Mouse (Mus musculus) hindbrain, embryonic 15.5 days (tissue): ENCODE results near the gene Slco1c1. TPM values are rescaled to one million over a fixed set of nuclear protein-coding genes. Genes with fewer than 3 reads are reported as not detected.

Experiments used
- ATAC-seq: fragments of 200-750 bp; cut with Nextera tagmentation; 2 replicates; pipeline ENCODE4 v1.8.0; 2017; ENCODE audit warnings: low read depth, moderate number of reproducible peaks, moderate TSS enrichment; ENCODE audit not compliant: low FRiP score
- H3K27ac ChIP-seq: fragments of 300-500 bp; sonication (generic); replicated peaks from 2 replicates; pipeline ENCODE4 v1.5.1; 2015; ENCODE audit warnings: mild to moderate bottlenecking, inconsistent platforms
- H3K27me3 ChIP-seq: fragments of 300-500 bp; sonication (generic); 2 replicates; pipeline ENCODE4 v1.6.1; 2015; ENCODE audit warnings: control low read depth, inconsistent platforms
- H3K36me3 ChIP-seq: fragments of 300-500 bp; sonication (generic); 2 replicates; pipeline ENCODE4 v1.6.1; 2015; ENCODE audit warnings: control low read depth, inconsistent platforms
- H3K4me1 ChIP-seq: fragments of 300-500 bp; sonication (generic); replicated peaks from 2 replicates; pipeline ENCODE4 v1.6.1; 2015; ENCODE audit warnings: control low read depth, inconsistent platforms
- H3K4me2 ChIP-seq: fragments of 300-500 bp; sonication (generic); 2 replicates; pipeline ENCODE4 v1.6.1; 2015; ENCODE audit warnings: moderate library complexity, mild to moderate bottlenecking, inconsistent platforms
- H3K4me3 ChIP-seq: fragments of 300-500 bp; sonication (generic); 2 replicates; pipeline ENCODE4 v1.5.1; 2015; ENCODE audit warnings: mild to moderate bottlenecking, inconsistent platforms
- H3K9ac ChIP-seq: fragments of 300-500 bp; sonication (generic); 2 replicates; pipeline ENCODE4 v1.6.1; 2015; ENCODE audit warnings: inconsistent platforms
- H3K9me3 ChIP-seq: fragments of 300-500 bp; sonication (generic); 2 replicates; pipeline ENCODE4 v1.6.1; 2016; ENCODE audit warnings: control low read depth, inconsistent platforms
- WGBS: fragments of 180-500 bp; shearing (Covaris S2); methylation state at CpG from one replicate; pipeline ENCODE4 v1.1.7; 2015; 5-methylcytosine and 5-hydroxymethylcytosine counted together
- polyA plus RNA-seq: library from polyadenylated mRNA; unstranded; fragments of >200 nt; fragmentation: Nextera tagmentation; extraction: Ambion mirVana; gene quantifications from 2 replicates; pipeline ENCODE4 v1.2.1, GENCODE M21; 2015

Gene Slco1c1
- polyA plus RNA-seq, 1 experiment from 2014 or later = 18.9 TPM

DNA sequence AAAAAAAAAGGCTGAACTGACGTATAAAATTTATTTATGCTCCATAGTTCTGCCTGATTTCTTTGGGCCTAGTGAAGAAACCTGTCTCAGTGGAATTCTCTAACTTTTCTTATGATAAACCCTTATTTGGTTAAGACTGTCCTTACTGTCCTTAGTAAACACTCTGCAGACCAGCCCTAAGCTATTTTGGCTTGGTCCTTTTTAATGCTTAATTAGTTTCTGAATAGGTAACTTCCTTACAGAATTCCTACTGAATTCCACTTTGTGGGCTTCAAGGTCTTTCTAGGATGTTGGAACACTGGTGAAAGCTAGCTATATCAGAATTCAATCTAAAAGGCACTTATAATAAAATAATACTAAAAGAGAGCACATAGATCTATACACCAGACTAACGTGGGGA, 71.9 kb downstream of the Slco1c1 start:
- WGBS = 87% methylated on average over 2 of the region's 2 CpGs
- Histone ChIP-seq H3K27me3 (no peaks in the 10 kb centered on the region), H3K4me2 (no peak overlapping the region), H3K4me3 (no peak overlapping the region), H3K27ac (no peak overlapping the region), H3K36me3 (no peaks in the 10 kb centered on the region), H3K9me3 (peaks cover 10% of the 10 kb centered on the region; the same call in 1 of the 2 replicates), H3K4me1 (no peaks in the 10 kb centered on the region), H3K9ac (no peak overlapping the region)
- no peak for ATAC-seq

DNA sequence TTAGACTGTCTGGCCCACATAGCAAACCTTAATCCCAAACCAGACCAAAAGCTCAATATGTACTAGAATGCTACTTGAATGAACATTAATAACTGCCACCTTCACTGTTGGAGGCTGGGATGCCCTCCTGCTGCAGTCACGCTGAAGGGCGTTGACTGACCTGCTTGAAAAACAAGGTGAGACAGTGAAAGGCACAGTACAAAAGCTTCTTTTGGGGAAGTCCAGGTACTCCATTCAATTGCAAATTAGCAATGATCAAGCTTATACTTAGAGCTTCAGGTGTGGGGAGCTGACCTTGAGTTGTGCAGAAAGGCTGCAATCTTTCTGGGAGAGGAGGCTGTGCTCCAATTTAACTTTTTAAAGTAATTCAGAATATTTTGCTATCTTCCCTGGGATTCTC, 72.9 kb downstream of the Slco1c1 start:
- Histone ChIP-seq H3K27me3 (no peaks in the 10 kb centered on the region), H3K9me3 (peaks cover 10% of the 10 kb centered on the region; the same call in 1 of the 2 replicates), H3K4me1 (no peaks in the 10 kb centered on the region), H3K36me3 (no peaks in the 10 kb centered on the region), H3K4me3 (no peak overlapping the region), H3K9ac (no peak overlapping the region), H3K4me2 (no peak overlapping the region), H3K27ac (no peak overlapping the region)
- ATAC-seq = no peak
- WGBS = 96% methylated on average over 2 of the region's 2 CpGs

DNA sequence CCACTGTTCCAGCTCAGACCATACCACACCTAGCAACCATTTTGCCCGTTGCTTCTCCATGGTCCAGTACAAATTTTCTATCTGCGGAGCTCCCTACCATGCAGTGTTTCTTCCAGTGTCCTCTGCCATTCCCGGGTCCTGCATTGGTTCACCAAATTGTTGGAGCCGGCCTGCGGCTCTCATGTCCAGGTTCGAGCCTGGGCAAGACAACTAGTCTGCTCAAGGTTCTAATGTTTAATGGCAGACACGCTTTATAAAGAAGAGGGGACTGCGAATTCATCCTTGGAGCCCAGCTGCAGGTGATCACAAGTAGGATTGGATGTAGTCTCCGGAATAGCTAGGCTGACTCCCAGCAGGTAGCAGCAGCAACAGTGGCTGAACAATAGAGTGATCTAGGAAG, 76.8 kb downstream of the Slco1c1 start:
- Histone ChIP-seq H3K4me3 (no peak overlapping the region), H3K9me3 (peaks cover 10% of the 10 kb centered on the region; the same call in 1 of the 2 replicates), H3K4me2 (no peak overlapping the region), H3K4me1 (no peaks in the 10 kb centered on the region), H3K36me3 (no peaks in the 10 kb centered on the region), H3K27ac (no peak overlapping the region), H3K27me3 (no peaks in the 10 kb centered on the region), H3K9ac (no peak overlapping the region)
- 69% methylated on average over 9 of the region's 9 CpGs for WGBS
- ATAC-seq = no peak

DNA sequence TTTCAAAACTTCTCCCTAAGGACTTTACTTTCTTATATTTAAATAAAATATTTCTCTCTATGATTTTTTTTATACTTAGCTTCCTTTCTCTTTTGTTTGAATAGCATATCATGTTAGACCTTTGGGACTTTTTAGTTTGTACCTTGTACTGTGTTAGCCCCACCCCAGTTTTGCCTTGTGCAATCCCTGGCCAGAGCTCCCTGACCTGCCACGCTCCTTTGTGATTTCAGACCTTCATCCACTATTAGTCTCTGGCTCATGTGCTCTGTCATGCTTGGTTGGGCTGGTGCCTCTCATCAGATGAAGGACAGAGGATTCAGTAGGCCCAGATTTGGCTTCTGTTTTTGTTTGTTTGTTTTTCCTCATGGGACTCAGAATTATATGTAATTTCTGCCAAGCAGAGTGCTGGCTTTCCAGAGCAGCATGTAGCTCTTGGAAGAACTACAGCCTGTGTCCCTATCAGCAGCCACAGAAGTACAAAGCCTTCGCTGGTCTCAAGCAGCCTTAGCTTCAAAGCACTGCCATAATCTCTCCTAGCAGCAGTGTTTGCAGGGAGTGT, 86.6 kb downstream of the Slco1c1 start:
- no peak overlapping the region for H3K4me2 ChIP-seq
- ATAC-seq = no peak
- no peaks in the 10 kb centered on the region for H3K36me3 ChIP-seq
- 73% methylated on average over 2 of the region's 2 CpGs for WGBS
- no peaks in the 10 kb centered on the region for H3K9me3 ChIP-seq
- no peak overlapping the region for H3K4me3 ChIP-seq
- H3K27me3 ChIP-seq = no peaks in the 10 kb centered on the region
- no peak overlapping the region for H3K9ac ChIP-seq
- H3K4me1 ChIP-seq = no peaks in the 10 kb centered on the region
- no peak overlapping the region for H3K27ac ChIP-seq

DNA sequence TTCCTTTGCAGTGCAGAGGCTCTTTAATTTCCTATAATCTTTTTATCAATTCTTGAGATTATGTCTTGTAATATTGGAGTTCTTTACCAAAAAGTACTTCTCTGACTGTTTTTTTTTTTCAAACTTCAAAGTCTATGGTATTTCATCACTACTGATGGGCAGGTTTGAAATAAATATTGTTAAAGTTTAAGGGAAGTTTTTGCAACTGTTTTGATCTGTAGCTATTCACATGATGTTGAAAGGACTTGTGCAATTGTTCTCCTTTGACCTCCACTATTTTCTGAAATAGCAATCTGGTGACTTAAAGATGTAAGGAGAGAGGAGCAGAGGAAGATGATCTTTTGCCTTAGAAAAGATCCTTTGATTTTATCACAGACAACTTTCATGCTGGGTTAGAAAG, 89.8 kb downstream of the Slco1c1 start:
- Histone ChIP-seq H3K9me3 (no peaks in the 10 kb centered on the region), H3K4me2 (no peak overlapping the region), H3K36me3 (no peaks in the 10 kb centered on the region), H3K27ac (no peak overlapping the region), H3K4me1 (no peaks in the 10 kb centered on the region), H3K9ac (no peak overlapping the region), H3K4me3 (no peak overlapping the region), H3K27me3 (no peaks in the 10 kb centered on the region)
- no peak for ATAC-seq

DNA sequence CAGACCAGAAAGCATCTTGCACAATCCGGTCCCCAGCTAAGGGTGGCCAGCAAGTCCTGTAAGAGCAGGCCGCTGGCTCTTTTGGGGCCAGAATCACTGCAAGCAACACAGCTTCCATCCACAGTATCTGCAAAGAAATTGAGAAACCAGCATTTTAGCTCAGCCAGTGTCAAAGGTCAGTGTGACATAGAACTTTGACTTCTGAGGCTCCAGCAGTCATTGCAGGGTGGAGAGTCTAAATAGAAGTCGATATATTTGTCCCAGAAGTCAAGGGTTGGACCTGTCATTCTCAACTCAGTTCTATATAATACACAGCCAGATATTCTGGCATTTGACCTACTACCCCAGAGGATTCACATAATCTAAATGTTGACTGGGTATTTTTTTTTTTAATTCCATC, 91.2 kb downstream of the Slco1c1 start:
- H3K9ac ChIP-seq = no peak overlapping the region
- no peaks in the 10 kb centered on the region for H3K4me1 ChIP-seq
- no peak overlapping the region for H3K27ac ChIP-seq
- no peaks in the 10 kb centered on the region for H3K9me3 ChIP-seq
- WGBS = 92% methylated on average over 3 of the region's 3 CpGs
- no peaks in the 10 kb centered on the region for H3K27me3 ChIP-seq
- H3K4me3 ChIP-seq = no peak overlapping the region
- ATAC-seq = no peak
- H3K36me3 ChIP-seq = no peaks in the 10 kb centered on the region
- H3K4me2 ChIP-seq = no peak overlapping the region

Other genes starting within 250 kb of the Slco1c1 start
- not detected in 2 replicates for gene Slco1b2, start 105.2 kb downstream of the Slco1c1 start, polyA plus RNA-seq
- not detected in 2 replicates for gene Gm5724, start 249.4 kb downstream of the Slco1c1 start, polyA plus RNA-seq